Mouse (Mus musculus) hindbrain, embryonic 11.5 days (tissue): ENCODE data around the gene Atraid. TPM values are rescaled to one million over a fixed set of nuclear protein-coding genes. Genes with fewer than 3 reads are reported as not detected.

Experiments
- ATAC-seq: fragments of 200-750 bp; cut with Nextera tagmentation; 2 replicates; pipeline ENCODE4 v1.8.0; 2017; ENCODE audit warnings: mild to moderate bottlenecking, moderate TSS enrichment, moderate library complexity; ENCODE audit not compliant: low FRiP score
- DNase-seq: peaks from one replicate; pipeline ENCODE4 v3.0.0-alpha.2; 2015; ENCODE audit warnings: low spot score
- H3K27ac ChIP-seq: fragments of 300-500 bp; sonication (generic); 2 replicates; pipeline ENCODE4 v1.5.1; 2014; ENCODE audit warnings: mild to moderate bottlenecking, low read depth, low read length
- H3K27me3 ChIP-seq: fragments of 300-500 bp; sonication (generic); 2 replicates; pipeline ENCODE4 v1.6.1; 2014; ENCODE audit warnings: mild to moderate bottlenecking, low read length, moderate library complexity, mixed read lengths; ENCODE audit not compliant: control insufficient read depth, insufficient read depth
- H3K36me3 ChIP-seq: fragments of 300-500 bp; sonication (generic); 2 replicates; pipeline ENCODE4 v1.6.1; 2014; ENCODE audit warnings: mild to moderate bottlenecking, low read length, moderate library complexity, mixed read lengths; ENCODE audit not compliant: control insufficient read depth, insufficient read depth
- H3K4me1 ChIP-seq: fragments of 300-500 bp; sonication (generic); replicated peaks from 2 replicates; pipeline ENCODE4 v1.6.1; 2014; ENCODE audit warnings: low read length, mixed read lengths; ENCODE audit not compliant: control insufficient read depth, insufficient read depth
- H3K4me2 ChIP-seq: fragments of 300-500 bp; sonication (generic); replicated peaks from 2 replicates; pipeline ENCODE4 v1.6.1; 2014; ENCODE audit warnings: mild to moderate bottlenecking, low read depth, low read length
- H3K4me3 ChIP-seq: fragments of 300-500 bp; sonication (generic); 2 replicates; pipeline ENCODE4 v1.5.1; 2014; ENCODE audit warnings: low read depth, low read length
- H3K9ac ChIP-seq: fragments of 300-500 bp; sonication (generic); 2 replicates; pipeline ENCODE4 v1.6.1; 2014; ENCODE audit warnings: low read depth, low read length
- H3K9me3 ChIP-seq: fragments of 300-500 bp; sonication (generic); 2 replicates; pipeline ENCODE4 v1.6.1; 2016; ENCODE audit warnings: low read length; ENCODE audit not compliant: control insufficient read depth
- WGBS: fragments of 180-500 bp; shearing (Covaris S2); extraction: QIAGEN DNeasy Blood & Tissue Kit; methylation state at CpG from one replicate; pipeline ENCODE4 v1.1.7; 2014; 5-methylcytosine and 5-hydroxymethylcytosine counted together
- polyA plus RNA-seq: library from polyadenylated mRNA; unstranded; fragments of >200 nt; fragmentation: Nextera tagmentation; extraction: Ambion mirVana; gene quantifications from 2 replicates; pipeline ENCODE4 v1.2.1, GENCODE M21; 2014

The Atraid gene
- polyA plus RNA-seq, 1 experiment from 2014 or later = 117 TPM

DNA sequence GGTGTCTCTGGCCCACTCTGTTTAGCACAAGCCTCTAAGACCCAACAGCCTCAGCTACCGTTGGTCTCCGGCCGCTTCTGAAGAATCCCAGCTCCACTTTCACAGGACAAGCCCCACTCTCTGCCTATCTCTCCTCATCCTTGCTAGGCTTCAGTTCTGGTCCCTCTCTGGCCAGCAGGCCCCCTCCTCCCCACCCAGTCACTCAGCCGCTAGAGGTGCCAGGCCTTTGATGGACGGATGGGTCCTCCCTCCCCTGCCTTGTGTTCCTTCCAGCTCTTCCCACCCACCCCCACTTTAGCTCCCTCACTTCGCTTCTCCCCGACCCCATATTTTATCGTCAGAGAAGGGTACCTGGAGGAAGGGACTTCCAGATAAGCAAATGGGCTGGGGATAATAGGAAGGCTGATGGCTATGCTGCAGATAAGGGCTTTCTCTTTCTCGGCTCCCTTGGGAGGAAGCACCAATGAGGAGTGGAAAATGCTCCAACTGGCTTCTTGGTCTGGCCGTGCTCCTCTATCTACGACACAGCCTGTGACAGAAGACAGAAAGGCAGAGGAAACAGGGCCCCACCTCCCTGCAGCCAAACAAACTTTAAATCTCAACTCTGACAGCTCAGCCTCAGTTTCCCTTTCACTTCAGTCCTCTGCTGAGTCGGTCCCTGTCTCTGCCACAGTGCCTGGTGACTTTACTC, 35.0 kb downstream of the Atraid start:
- no peaks in the 10 kb centered on the region for H3K27me3 ChIP-seq
- 36% methylated on average over 12 of the region's 12 CpGs for WGBS
- peak; percentile 20 for DNase-seq
- no peaks in the 10 kb centered on the region for H3K9me3 ChIP-seq
- H3K4me1 ChIP-seq = no peaks in the 10 kb centered on the region
- 0 out of 2 replicates have a peak, but pooled peaks cover 3% of the 10 kb centered on the region for H3K36me3 ChIP-seq
- H3K4me2 ChIP-seq = no peak overlapping the region
- H3K4me3 ChIP-seq = no peak overlapping the region
- ATAC-seq = 0 out of 2 replicates have a peak, but pooled peaks have one; percentile 39
- peak overlapping the region; percentile 63 for H3K27ac ChIP-seq
- no peak overlapping the region for H3K9ac ChIP-seq

GRCm38 (mm10) chr5:31083949-31084348, 35.8 kb downstream of the Atraid start:
- H3K27ac ChIP-seq = no peak overlapping the region
- 8% methylated on average over 8 of the region's 8 CpGs for WGBS
- H3K9ac ChIP-seq = no peak overlapping the region

DNA sequence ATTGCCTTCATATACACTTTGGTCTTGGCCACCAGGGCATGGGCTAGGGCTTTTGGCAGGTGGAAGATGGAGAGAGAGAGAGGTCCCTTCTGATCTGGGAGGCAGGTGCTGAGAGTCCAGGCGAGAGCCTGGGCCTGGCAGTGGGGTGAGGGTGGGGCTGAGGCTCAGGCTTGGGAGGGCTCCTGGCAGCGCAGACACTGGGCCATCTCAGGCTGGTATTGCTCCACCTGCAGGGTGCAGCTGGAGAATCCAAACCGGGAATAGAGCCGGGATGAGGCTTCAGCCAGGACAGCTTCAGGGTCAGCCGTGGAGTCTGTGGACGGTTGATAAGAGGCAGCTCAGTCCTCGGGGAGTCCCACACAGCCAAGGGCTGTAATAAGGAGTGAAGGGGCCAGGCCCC, 38.5 kb downstream of the Atraid start:
- no peaks in the 10 kb centered on the region for H3K36me3 ChIP-seq
- 32% methylated on average over 7 of the region's 7 CpGs for WGBS
- ATAC-seq = no peak
- no peak overlapping the region for H3K4me3 ChIP-seq
- no peak overlapping the region for H3K4me2 ChIP-seq
- DNase-seq = peak; percentile 25
- H3K27ac ChIP-seq = no peak overlapping the region
- no peaks in the 10 kb centered on the region for H3K4me1 ChIP-seq
- no peaks in the 10 kb centered on the region for H3K9me3 ChIP-seq
- peaks cover 23% of the 10 kb centered on the region for H3K27me3 ChIP-seq
- no peak overlapping the region for H3K9ac ChIP-seq

More at GRCm38 (mm10) chr5:31083949-31084348, 35.8 kb downstream of the Atraid start:
- H3K36me3 ChIP-seq = 0 out of 2 replicates have a peak, but pooled peaks cover 2% of the 10 kb centered on the region
- H3K4me3 ChIP-seq = no peak overlapping the region
- ATAC-seq (peak; percentile 81), DNase-seq (peak; percentile 58)
- H3K4me1 ChIP-seq = no peaks in the 10 kb centered on the region
- no peaks in the 10 kb centered on the region for H3K9me3 ChIP-seq
- peaks cover 2% of the 10 kb centered on the region; the same call in 1 of the 2 replicates for H3K27me3 ChIP-seq
- H3K4me2 ChIP-seq = no peak overlapping the region

- no peak for ATAC-seq
These were observed 39.0 kb downstream of the Atraid start for GRCm38 (mm10) chr5:31087131-31087530.

DNA sequence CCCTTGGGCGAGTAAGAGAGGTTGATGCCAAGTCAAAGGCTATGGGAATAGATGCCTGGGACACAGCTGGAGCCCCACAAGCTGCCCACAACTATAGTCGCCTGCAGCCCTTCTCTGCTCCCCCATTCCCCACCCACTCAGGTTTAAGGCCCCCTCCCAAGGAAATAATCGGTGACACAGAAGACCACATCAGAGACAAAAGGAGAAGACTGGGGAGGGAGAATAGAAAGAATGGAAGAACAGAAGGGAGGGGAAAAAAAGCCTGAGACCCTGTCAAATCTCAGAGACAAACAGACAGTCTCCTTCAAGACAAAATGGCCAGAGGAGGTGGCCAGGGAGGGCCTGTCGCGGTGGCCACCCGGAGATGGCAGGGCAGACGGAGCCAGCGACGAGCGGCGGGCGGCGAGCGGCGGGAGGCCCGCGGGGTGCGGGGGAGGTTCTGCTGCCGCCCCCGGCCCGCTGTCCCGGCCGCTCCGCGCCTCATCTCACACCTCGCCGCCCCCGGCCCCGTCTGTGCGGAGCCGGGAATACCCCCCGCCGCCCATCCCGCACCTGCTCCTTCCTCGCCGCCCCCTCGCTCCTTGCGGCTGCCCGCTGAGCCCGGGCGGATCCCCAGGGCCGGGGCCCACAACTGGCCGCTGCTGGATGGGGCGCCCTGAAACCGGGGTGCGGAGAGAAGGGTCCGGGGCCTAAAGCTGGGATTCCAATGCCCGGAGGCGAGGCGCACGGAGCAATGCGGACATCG, 44.3 kb downstream of the Atraid start:
- WGBS = 3% methylated on average over 43 of the region's 53 CpGs
- Histone ChIP-seq H3K27ac (0 out of 2 replicates have a peak overlapping the region, but pooled peaks have one; percentile 24), H3K4me1 (peaks cover 6% of the 10 kb centered on the region), H3K27me3 (peaks cover 78% of the 10 kb centered on the region), H3K4me2 (peak overlapping the region; percentile 52), H3K9ac (peak overlapping the region; percentile 66), H3K9me3 (no peaks in the 10 kb centered on the region), H3K4me3 (peak overlapping the region; percentile 45), H3K36me3 (no peaks in the 10 kb centered on the region)
- DNase-seq (peak; percentile 34), ATAC-seq (peak; percentile 18; the same call in 1 of the 2 replicates)

More at GRCm38 (mm10) chr5:31087131-31087530, 39.0 kb downstream of the Atraid start:
- no peak for DNase-seq
- Histone ChIP-seq H3K9me3 (no peaks in the 10 kb centered on the region), H3K36me3 (no peaks in the 10 kb centered on the region), H3K4me3 (no peak overlapping the region), H3K9ac (no peak overlapping the region), H3K27me3 (peaks cover 28% of the 10 kb centered on the region), H3K27ac (no peak overlapping the region), H3K4me2 (no peak overlapping the region), H3K4me1 (no peaks in the 10 kb centered on the region)
- 80% methylated on average over 2 of the region's 2 CpGs for WGBS

DNA sequence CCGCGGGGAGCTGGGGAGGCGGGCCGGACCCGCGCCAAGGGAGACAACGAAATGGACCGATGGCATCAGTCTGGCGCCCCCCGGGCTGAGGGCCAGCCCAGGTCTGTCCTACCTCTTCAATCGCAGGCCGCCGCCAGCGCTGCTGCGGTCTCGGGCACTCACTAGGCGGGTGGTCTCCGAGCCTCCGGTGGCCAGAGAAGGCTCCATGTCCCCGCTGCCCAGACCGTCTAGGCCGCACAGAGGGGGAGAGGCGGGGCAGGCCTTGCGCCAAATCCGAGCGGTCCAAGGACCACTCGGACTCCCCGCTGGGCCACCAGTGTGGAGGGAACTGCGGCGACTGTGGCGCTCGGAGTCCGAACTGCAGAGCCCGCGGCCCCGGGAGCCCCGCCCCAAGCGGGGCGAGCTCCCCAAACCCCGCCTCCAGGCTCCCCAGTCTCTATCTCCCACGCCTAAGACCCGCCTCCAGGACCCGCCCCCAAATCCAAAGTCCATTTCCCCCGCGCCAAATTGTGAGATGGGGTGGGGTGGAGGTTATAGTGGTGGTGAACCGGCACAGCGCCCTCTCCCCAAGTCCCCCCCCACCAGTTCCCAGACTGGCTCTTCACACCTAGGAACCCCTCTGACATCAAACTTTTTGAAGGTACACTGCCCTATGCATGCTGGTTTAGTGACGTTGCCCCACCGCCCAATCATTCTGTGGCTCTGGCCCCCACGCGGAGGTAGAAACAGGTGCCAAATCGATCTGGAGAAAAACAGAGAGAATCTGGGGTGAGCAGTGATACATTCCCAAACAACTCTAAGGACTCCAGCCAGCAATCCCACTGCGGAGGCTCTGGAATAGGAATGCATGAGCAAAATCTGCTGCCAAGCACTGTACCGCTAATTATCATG, 45.3 kb downstream of the Atraid start:
- Histone ChIP-seq H3K4me2 (peak overlapping the region; percentile 52), H3K27me3 (peaks cover 78% of the 10 kb centered on the region), H3K9ac (peak overlapping the region; percentile 66), H3K9me3 (no peaks in the 10 kb centered on the region), H3K36me3 (no peaks in the 10 kb centered on the region), H3K4me3 (peak overlapping the region; percentile 45), H3K4me1 (peaks cover 6% of the 10 kb centered on the region), H3K27ac (0 out of 2 replicates have a peak overlapping the region, but pooled peaks have one; percentile 39)
- ATAC-seq = peak; percentile 69
- peak; percentile 46 for DNase-seq
- WGBS = under 1% methylated on average over 45 of the region's 54 CpGs

GRCm38 (mm10) chr5:31094100-31094798, 46.1 kb downstream of the Atraid start:
- Histone ChIP-seq H3K4me2 (peak overlapping the region; percentile 37), H3K4me3 (peak overlapping the region; percentile 23; the same call in 1 of the 2 replicates), H3K27me3 (peaks cover 77% of the 10 kb centered on the region), H3K9ac (no peak overlapping the region), H3K9me3 (no peaks in the 10 kb centered on the region), H3K27ac (no peak overlapping the region), H3K36me3 (no peaks in the 10 kb centered on the region), H3K4me1 (peaks cover 6% of the 10 kb centered on the region)
- peak; percentile 52 for DNase-seq
- no peak for ATAC-seq
- 2% methylated on average over 29 of the region's 29 CpGs for WGBS
